Mouse (Mus musculus) forebrain, embryonic 14.5 days (tissue): ENCODE data around the gene Gpr18. TPM values are rescaled to one million over a fixed set of nuclear protein-coding genes. Genes with fewer than 3 reads are reported as not detected.

Source experiments
- ATAC-seq: fragments of 200-750 bp; cut with Nextera tagmentation; 2 replicates; pipeline ENCODE4 v1.8.0; 2017; ENCODE audit warnings: mild to moderate bottlenecking, moderate library complexity
- DNase-seq: peaks from one replicate; pipeline ENCODE4 v3.0.0-alpha.2; 2015; ENCODE audit warnings: low spot score
- H3K27ac ChIP-seq: fragments of 300-500 bp; sonication (generic); 2 replicates; pipeline ENCODE4 v1.5.1; 2014; ENCODE audit warnings: low read depth, mild to moderate bottlenecking, control low read depth, low read length, moderate library complexity
- H3K27me3 ChIP-seq: fragments of 300-500 bp; sonication (generic); replicated peaks from 2 replicates; pipeline ENCODE4 v1.6.1; 2014; ENCODE audit warnings: low read length, control low read depth, mixed read lengths; ENCODE audit not compliant: control insufficient read depth, insufficient read depth
- H3K36me3 ChIP-seq: fragments of 300-500 bp; sonication (generic); 2 replicates; pipeline ENCODE4 v1.6.1; 2014; ENCODE audit warnings: low read length, control low read depth; ENCODE audit not compliant: control insufficient read depth, insufficient read depth
- H3K4me1 ChIP-seq: fragments of 300-500 bp; sonication (generic); 2 replicates; pipeline ENCODE4 v1.6.1; 2014; ENCODE audit warnings: antibody characterized with exemption, low read length, control low read depth; ENCODE audit not compliant: control insufficient read depth, insufficient read depth
- H3K4me2 ChIP-seq: fragments of 300-500 bp; sonication (generic); 2 replicates; pipeline ENCODE4 v1.6.1; 2014; ENCODE audit warnings: mild to moderate bottlenecking, control low read depth, low read length
- H3K4me3 ChIP-seq: fragments of 300-500 bp; sonication (generic); 2 replicates; pipeline ENCODE4 v1.5.1; 2014; ENCODE audit warnings: low read depth, low read length, control low read depth
- H3K9ac ChIP-seq: fragments of 300-500 bp; sonication (generic); 2 replicates; pipeline ENCODE4 v1.6.1; 2014; ENCODE audit warnings: mild to moderate bottlenecking, low read length, control low read depth, moderate library complexity
- H3K9me3 ChIP-seq: fragments of 300-500 bp; sonication (generic); replicated peaks from 2 replicates; pipeline ENCODE4 v1.6.1; 2016; ENCODE audit warnings: low read length, control low read depth, mixed read lengths; ENCODE audit not compliant: control insufficient read depth
- WGBS: fragments of 180-500 bp; shearing (Covaris S2); extraction: QIAGEN DNeasy Blood & Tissue Kit; methylation state at CpG from one replicate; pipeline ENCODE4 v1.1.7; 2014; 5-methylcytosine and 5-hydroxymethylcytosine counted together
- polyA plus RNA-seq: library from polyadenylated mRNA; unstranded; fragments of >200 nt; fragmentation: Nextera tagmentation; extraction: Ambion mirVana; gene quantifications from 2 replicates; pipeline ENCODE4 v1.2.1, GENCODE M21; 2014

Gene Gpr18
- polyA plus RNA-seq, 1 experiment from 2014 or later: not detected

- no peak overlapping the region for H3K27ac ChIP-seq
- no peaks in the 10 kb centered on the region for H3K4me1 ChIP-seq
- H3K9ac ChIP-seq: no peak overlapping the region
- ATAC-seq (no peak), DNase-seq (no peak)
- H3K27me3 ChIP-seq: no peaks in the 10 kb centered on the region
- H3K4me3 ChIP-seq: no peak overlapping the region
- H3K9me3 ChIP-seq: no peaks in the 10 kb centered on the region
- H3K36me3 ChIP-seq: no peaks in the 10 kb centered on the region
- WGBS: 72% methylated on average over 6 of the region's 6 CpGs
- no peak overlapping the region for H3K4me2 ChIP-seq
Observed at GRCm38 (mm10) chr14:121896126-121897090, 19.2 kb downstream of the Gpr18 start.

GRCm38 (mm10) chr14:121895316-121895715 lies 20.3 kb downstream of the Gpr18 start:
- Histone ChIP-seq H3K9me3 (no peaks in the 10 kb centered on the region), H3K9ac (no peak overlapping the region), H3K4me1 (no peaks in the 10 kb centered on the region), H3K4me2 (no peak overlapping the region), H3K27ac (no peak overlapping the region), H3K36me3 (peaks cover 5% of the 10 kb centered on the region; the same call in 1 of the 2 replicates), H3K4me3 (no peak overlapping the region), H3K27me3 (no peaks in the 10 kb centered on the region)
- DNase-seq: no peak
- WGBS: 95% methylated on average over 4 of the region's 4 CpGs
- ATAC-seq: no peak

GRCm38 (mm10) chr14:121894511-121895135 lies 21.0 kb downstream of the Gpr18 start:
- no peak overlapping the region for H3K9ac ChIP-seq
- no peaks in the 10 kb centered on the region for H3K9me3 ChIP-seq
- H3K4me3 ChIP-seq: no peak overlapping the region
- no peaks in the 10 kb centered on the region for H3K4me1 ChIP-seq
- DNase-seq (no peak), ATAC-seq (no peak)
- H3K27ac ChIP-seq: no peak overlapping the region
- H3K4me2 ChIP-seq: no peak overlapping the region
- no peaks in the 10 kb centered on the region for H3K27me3 ChIP-seq
- peaks cover 5% of the 10 kb centered on the region; the same call in 1 of the 2 replicates for H3K36me3 ChIP-seq
- WGBS: 78% methylated on average over 5 of the region's 5 CpGs

- Histone ChIP-seq H3K4me1 (no peaks in the 10 kb centered on the region), H3K36me3 (peaks cover 5% of the 10 kb centered on the region; the same call in 1 of the 2 replicates), H3K9ac (no peak overlapping the region), H3K27me3 (no peaks in the 10 kb centered on the region), H3K27ac (no peak overlapping the region), H3K9me3 (no peaks in the 10 kb centered on the region), H3K4me3 (no peak overlapping the region), H3K4me2 (no peak overlapping the region)
- DNase-seq (no peak), ATAC-seq (no peak)
- WGBS: 88% methylated on average over 6 of the region's 6 CpGs
Observed at GRCm38 (mm10) chr14:121893747-121894146, 21.8 kb downstream of the Gpr18 start.

GRCm38 (mm10) chr14:121884150-121884797 lies 31.3 kb downstream of the Gpr18 start:
- no peak overlapping the region for H3K27ac ChIP-seq
- H3K27me3 ChIP-seq: no peaks in the 10 kb centered on the region

GRCm38 (mm10) chr14:121881211-121881610 lies 34.4 kb downstream of the Gpr18 start:
- H3K27ac ChIP-seq: no peak overlapping the region
- no peaks in the 10 kb centered on the region for H3K27me3 ChIP-seq
- WGBS: 87% methylated on average over 7 of the region's 7 CpGs
- no peak overlapping the region for H3K4me3 ChIP-seq
- no peak for ATAC-seq
- no peaks in the 10 kb centered on the region for H3K9me3 ChIP-seq
- no peak overlapping the region for H3K4me2 ChIP-seq
- H3K36me3 ChIP-seq: 0 out of 2 replicates have a peak, but pooled peaks cover 2% of the 10 kb centered on the region
- H3K4me1 ChIP-seq: peaks cover 10% of the 10 kb centered on the region; the same call in 1 of the 2 replicates
- no peak overlapping the region for H3K9ac ChIP-seq
- DNase-seq: no peak

More at GRCm38 (mm10) chr14:121884150-121884797, 31.3 kb downstream of the Gpr18 start:
- 82% methylated on average over 6 of the region's 6 CpGs for WGBS
- Histone ChIP-seq H3K36me3 (0 out of 2 replicates have a peak, but pooled peaks cover 2% of the 10 kb centered on the region), H3K4me2 (no peak overlapping the region), H3K9me3 (no peaks in the 10 kb centered on the region), H3K4me3 (no peak overlapping the region), H3K9ac (no peak overlapping the region), H3K4me1 (peaks cover 4% of the 10 kb centered on the region; the same call in 1 of the 2 replicates)
- no peak for DNase-seq
- ATAC-seq: no peak

GRCm38 (mm10) chr14:121879266-121879840 lies 36.2 kb downstream of the Gpr18 start:
- WGBS: 24% methylated on average over 16 of the region's 16 CpGs
- peak overlapping the region; percentile 95 for H3K9ac ChIP-seq
- H3K36me3 ChIP-seq: 0 out of 2 replicates have a peak, but pooled peaks cover 2% of the 10 kb centered on the region
- peak overlapping the region; percentile 92 for H3K4me3 ChIP-seq
- peaks cover 10% of the 10 kb centered on the region; the same call in 1 of the 2 replicates for H3K4me1 ChIP-seq
- H3K4me2 ChIP-seq: peak overlapping the region; percentile 94
- no peaks in the 10 kb centered on the region for H3K9me3 ChIP-seq
- DNase-seq: peak; percentile 55
- no peaks in the 10 kb centered on the region for H3K27me3 ChIP-seq
- no peak overlapping the region for H3K27ac ChIP-seq
- no peak for ATAC-seq

- Histone ChIP-seq H3K9me3 (no peaks in the 10 kb centered on the region), H3K27me3 (no peaks in the 10 kb centered on the region), H3K4me1 (peaks cover 10% of the 10 kb centered on the region; the same call in 1 of the 2 replicates), H3K9ac (peak overlapping the region; percentile 95), H3K27ac (peak overlapping the region; percentile 89; the same call in 1 of the 2 replicates), H3K4me2 (peak overlapping the region; percentile 94), H3K4me3 (peak overlapping the region; percentile 92), H3K36me3 (0 out of 2 replicates have a peak, but pooled peaks cover 2% of the 10 kb centered on the region)
- ATAC-seq (no peak), DNase-seq (no peak)
- under 1% methylated on average over 27 of the region's 27 CpGs for WGBS
Observed at GRCm38 (mm10) chr14:121878859-121879206, 36.7 kb downstream of the Gpr18 start.
